Mouse (Mus musculus) megakaryocyte, embryonic 14.5 days (primary cell): ENCODE measurements around the gene Gm11555. TPM values are rescaled to one million over a fixed set of nuclear protein-coding genes. Genes with fewer than 3 reads are reported as not detected.
"Not testable (repeated sequence)": the region's sequence is repeated elsewhere in the genome, so short reads cannot be mapped to it uniquely, and the experiment has no call there.

ENCODE experiments used
- H3K27me3 ChIP-seq: replicated peaks from 2 replicates; pipeline ENCODE3; 2012; ENCODE audit warnings: inconsistent platforms
- H3K36me3 ChIP-seq: replicated peaks from 2 replicates; pipeline ENCODE3; 2012; ENCODE audit warnings: low read length, inconsistent platforms, mixed read lengths
- H3K4me1 ChIP-seq: 2 replicates; pipeline ENCODE4 v1.6.1; 2012; ENCODE audit warnings: inconsistent platforms
- H3K4me3 ChIP-seq: replicated peaks from 2 replicates; pipeline ENCODE3; 2012; ENCODE audit warnings: moderate library complexity, mild to moderate bottlenecking, inconsistent platforms
- H3K9me3 ChIP-seq: 2 replicates; pipeline ENCODE4 v1.6.1; 2012; ENCODE audit warnings: inconsistent platforms
- FLI1 ChIP-seq: IDR thresholded peaks from 2 replicates; pipeline ENCODE4 v1.6.1; 2012; ENCODE audit warnings: low read length, inconsistent platforms, mixed read lengths
- GATA1 ChIP-seq: IDR thresholded peaks from 3 replicates; pipeline ENCODE4 v1.6.1; 2012; ENCODE audit warnings: mixed read lengths, low read length, inconsistent platforms, borderline replicate concordance
- polyA plus RNA-seq: library from polyadenylated mRNA; stranded (reverse); fragments of >175 nt; gene quantifications from 2 replicates; pipeline ENCODE4 v1.2.3, GENCODE M21; 2012; ENCODE audit warnings: low replicate concordance; ENCODE audit not compliant: insufficient read depth

Gene Gm11555
- polyA plus RNA-seq, 1 experiment: not detected

DNA sequence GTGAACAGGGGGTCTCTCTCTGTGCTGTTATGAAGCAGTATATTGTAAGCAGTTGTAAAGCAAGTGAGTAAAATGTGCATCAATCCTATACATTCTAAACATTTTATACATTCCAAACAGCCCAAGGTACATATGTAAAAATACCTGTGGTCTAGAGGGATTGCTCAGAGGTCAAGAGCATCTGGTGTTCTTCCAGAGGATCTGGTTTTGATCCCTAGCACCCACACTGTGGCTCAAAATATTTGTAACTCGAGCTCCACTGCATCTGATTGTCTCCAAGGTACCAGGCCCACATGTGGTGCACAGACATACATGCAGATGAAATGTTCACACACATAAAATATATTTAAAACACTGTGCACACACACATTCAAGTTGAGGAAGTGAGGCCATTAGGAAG, 9.1 kb downstream of the Gm11555 start:
- Histone ChIP-seq H3K4me1 (no peaks in the 10 kb centered on the region), H3K27me3 (peaks cover 1% of the 10 kb centered on the region), H3K36me3 (no peaks in the 10 kb centered on the region), H3K4me3 (no peak overlapping the region), H3K9me3 (no peaks in the 10 kb centered on the region)
- no peak for TF ChIP-seq FLI1
- TF ChIP-seq GATA1: no peak

DNA sequence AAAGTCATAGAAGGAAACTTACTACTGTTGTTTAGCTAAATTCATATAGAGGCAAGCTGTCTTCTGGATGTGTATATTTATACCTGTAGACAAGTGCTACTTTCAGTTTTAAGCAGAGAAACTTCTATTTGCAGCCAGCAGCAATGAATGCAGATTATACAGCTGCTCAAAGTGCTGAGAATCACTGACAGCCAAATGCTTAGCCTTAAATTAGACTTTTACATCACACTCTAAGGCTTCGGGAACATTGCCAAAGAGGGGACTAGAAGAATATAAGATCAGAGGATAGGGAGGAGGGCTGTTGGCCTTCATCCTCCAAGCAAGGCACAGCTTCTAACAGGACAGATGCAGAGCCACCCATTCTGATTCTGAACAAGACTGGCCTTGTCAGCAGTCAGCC, 12.9 kb downstream of the Gm11555 start:
- no peak for TF ChIP-seq FLI1
- no peak for TF ChIP-seq GATA1
- Histone ChIP-seq H3K27me3 (peaks cover 1% of the 10 kb centered on the region), H3K4me3 (no peak overlapping the region), H3K4me1 (no peaks in the 10 kb centered on the region), H3K36me3 (no peaks in the 10 kb centered on the region), H3K9me3 (no peaks in the 10 kb centered on the region)

DNA sequence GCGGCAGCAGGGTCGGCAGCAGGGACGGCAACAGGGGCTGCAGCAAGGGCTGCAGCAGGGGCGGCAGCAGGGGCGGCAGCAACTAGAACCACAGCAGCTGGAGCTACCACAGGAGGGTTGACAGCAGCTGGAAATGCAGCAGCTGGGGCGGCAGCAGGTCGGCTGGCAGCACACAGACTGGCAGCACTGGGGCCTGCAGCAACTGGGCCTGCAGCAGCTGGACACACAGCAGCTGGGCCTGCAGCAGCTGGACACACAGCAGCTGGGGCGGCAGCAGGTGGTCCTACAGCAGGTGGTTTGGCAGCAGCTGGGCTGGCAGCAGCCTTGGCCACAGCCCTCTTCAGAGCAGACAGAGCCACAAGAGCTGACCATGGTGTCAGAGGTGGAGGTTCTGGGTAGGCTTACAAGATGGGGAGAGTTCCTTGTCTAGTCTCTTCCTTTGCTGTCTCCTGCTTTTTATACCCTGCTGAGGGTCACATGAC, 15.3 kb downstream of the Gm11555 start, which contains the start of gene Krtap4-2:
Gene Krtap4-2 (minus strand): TSS at position 432 of the 482 bp plus-strand sequence.
- Histone ChIP-seq H3K36me3 (no peaks in the 10 kb centered on the region), H3K27me3 (peaks cover 1% of the 10 kb centered on the region), H3K4me3 (no peak within 1 kb of the TSS), H3K4me1 (no peaks in the 10 kb centered on the region), H3K9me3 (no peaks in the 10 kb centered on the region)
- no peak for TF ChIP-seq GATA1
- TF ChIP-seq FLI1: no peak

DNA sequence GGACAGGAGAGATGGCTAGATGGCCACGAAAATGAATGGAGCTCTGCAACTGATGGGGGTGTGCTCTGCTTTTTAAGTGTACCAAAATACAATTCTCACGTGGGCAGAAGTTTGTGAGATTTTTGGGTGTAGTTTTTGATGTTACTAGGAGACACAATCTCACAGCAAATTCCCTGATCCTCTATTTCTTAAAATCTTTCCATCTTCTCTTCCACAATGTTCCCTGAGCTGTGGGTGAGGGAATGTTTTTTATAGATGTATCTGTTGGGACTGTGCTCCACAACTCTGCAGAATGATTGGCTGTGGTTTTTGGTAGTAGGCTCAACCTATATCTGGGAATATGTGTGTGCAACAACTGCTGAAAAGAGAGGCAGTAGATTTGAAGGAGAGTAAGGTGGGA, 16.7 kb downstream of the Gm11555 start:
- TF ChIP-seq GATA1: no peak
- no peak for TF ChIP-seq FLI1
- Histone ChIP-seq H3K36me3 (no peaks in the 10 kb centered on the region), H3K27me3 (no peaks in the 10 kb centered on the region), H3K4me1 (no peaks in the 10 kb centered on the region), H3K4me3 (no peak overlapping the region), H3K9me3 (no peaks in the 10 kb centered on the region)

DNA sequence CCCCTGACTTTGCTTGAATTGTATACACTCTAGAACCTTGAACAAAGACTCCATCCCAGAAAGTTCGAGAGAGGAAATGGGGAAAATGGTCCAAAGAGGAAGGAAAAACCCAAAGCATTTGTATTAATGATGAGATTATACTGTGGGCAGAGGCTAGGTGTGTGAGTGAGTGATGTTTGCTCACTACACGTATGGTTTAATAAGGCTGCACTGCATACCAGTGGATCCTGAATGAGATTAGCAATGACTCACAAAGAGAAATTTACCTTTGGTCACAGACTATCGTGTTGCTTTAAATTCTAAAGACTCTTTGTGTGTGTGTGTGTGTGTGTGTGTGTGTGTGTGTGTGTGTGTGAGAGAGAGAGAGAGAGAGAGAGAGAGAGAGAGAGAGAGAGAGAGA, 19.1 kb downstream of the Gm11555 start:
- no peak for TF ChIP-seq FLI1
- no peak for TF ChIP-seq GATA1
- Histone ChIP-seq H3K9me3 (no peaks in the 10 kb centered on the region), H3K27me3 (no peaks in the 10 kb centered on the region), H3K36me3 (no peaks in the 10 kb centered on the region), H3K4me3 (no peak overlapping the region), H3K4me1 (no peaks in the 10 kb centered on the region)

DNA sequence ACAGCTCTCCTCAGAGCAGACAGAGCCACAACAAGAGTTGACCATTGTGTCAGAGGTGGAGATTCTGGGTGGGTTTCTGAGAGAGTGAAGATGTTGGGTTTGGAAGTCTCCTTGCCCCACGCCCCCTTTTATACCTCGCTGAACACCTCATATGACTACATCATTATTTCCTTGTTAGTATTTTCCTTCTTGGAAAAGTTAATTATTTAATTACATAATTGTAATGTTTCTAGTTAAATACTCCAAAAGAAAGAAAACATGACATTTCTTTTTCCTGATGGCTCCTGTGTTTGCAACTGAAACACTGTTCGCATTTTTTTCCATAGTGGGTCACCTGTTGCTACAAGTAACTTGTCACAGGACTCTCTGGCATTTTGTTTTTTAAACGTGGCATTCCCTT, 21.9 kb downstream of the Gm11555 start, which contains the start of gene Krtap4-1:
Gene Krtap4-1 (minus strand): TSS at position 101 of the 400 bp plus-strand sequence.
- H3K27me3 ChIP-seq: no peaks in the 10 kb centered on the region
- H3K4me3 ChIP-seq: no peak within 1 kb of the TSS
- H3K4me1 ChIP-seq: no peaks in the 10 kb centered on the region
- H3K9me3 ChIP-seq: peaks cover 6% of the 10 kb centered on the region; the same call in 1 of the 2 replicates
- H3K36me3 ChIP-seq: no peaks in the 10 kb centered on the region
- TF ChIP-seq FLI1 (no peak), GATA1 (no peak)

DNA sequence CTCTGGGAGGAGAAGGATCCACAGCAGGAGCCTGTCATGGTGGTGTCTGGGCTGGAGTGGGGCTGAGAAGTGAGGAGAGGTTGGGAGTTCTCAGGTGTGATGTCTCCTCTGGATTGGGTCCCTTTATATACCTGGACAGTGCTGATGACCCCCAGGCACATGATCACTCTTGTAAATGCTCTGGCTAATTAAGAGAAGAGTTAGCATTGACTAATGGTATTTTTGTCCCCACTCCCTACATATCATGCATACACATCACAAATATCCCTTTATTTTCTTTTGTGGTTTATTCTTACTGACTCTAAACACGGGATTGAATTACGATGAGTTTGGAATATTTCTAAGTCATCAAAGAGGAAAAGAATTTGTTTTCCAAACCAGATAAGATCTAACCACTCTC, 29.7 kb downstream of the Gm11555 start, which contains the start of gene Gm11562:
Gene Gm11562 (minus strand): TSS at position 101 of the 400 bp plus-strand sequence.
- H3K27me3 ChIP-seq: no peaks in the 10 kb centered on the region
- TF ChIP-seq GATA1 (no peak), FLI1 (no peak)
- 0 out of 2 replicates have a peak, but pooled peaks cover 3% of the 10 kb centered on the region for H3K9me3 ChIP-seq
- H3K36me3 ChIP-seq: no peaks in the 10 kb centered on the region
- H3K4me3 ChIP-seq: no peak within 1 kb of the TSS
- no peaks in the 10 kb centered on the region for H3K4me1 ChIP-seq

DNA sequence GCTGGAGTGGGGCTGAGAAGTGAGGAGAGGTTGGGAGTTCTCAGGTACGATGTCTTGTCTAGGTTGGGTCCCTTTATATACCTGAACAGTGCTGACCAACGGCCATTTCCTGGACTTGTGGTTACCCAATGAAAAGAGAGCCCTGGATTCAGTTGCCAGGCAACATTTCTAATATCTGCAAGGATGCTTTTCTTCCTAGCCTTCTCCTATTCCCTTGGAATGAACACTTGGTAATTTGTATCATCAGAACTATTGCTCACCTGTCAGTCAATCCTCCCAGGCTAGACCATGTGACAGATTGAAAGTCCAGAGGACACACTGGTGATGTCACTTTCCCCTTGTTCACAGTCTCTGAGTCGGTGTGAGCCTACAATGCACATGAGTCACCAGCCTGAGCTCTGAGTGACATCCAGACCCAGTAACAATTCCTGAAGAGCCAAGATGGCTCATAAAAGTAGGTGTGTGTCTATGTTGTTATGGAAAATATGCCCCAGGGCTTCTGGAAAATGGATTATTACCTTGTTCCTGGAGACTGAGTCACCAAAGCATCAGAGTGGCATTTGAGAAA, 35.2 kb downstream of the Gm11555 start, which contains the start of gene Krtap2-4:
Gene Krtap2-4 (minus strand): TSS at position 51 of the 568 bp plus-strand sequence.
- Histone ChIP-seq H3K9me3 (no peaks in the 10 kb centered on the region), H3K4me3 (no peak within 1 kb of the TSS), H3K27me3 (no peaks in the 10 kb centered on the region), H3K4me1 (no peaks in the 10 kb centered on the region), H3K36me3 (no peaks in the 10 kb centered on the region)
- TF ChIP-seq GATA1: no peak
- TF ChIP-seq FLI1: no peak

DNA sequence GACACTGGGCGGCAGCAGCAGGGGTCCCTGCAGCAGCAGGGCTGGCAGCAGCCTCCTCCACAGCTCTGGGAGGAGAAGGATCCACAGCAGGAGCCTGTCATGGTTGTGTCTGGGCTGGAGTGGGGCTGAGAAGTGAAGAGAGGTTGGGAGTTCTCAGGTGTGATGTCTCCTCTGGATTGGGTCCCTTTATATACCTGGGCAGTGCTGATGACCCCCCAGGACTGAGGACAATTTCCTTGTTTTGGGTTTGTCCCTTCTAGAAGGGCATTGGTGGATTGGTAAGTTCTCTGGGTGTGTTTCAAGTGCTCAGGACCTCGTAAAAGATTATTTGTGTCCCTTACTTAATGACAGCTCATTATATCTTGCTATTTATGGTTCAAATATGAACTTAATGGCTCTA, 39.9 kb downstream of the Gm11555 start, which contains the start of gene Gm11937:
Gene Gm11937 (minus strand): TSS at position 101 of the 400 bp plus-strand sequence.
- H3K36me3 ChIP-seq, H3K4me1 ChIP-seq, H3K4me3 ChIP-seq, H3K9me3 ChIP-seq, H3K27me3 ChIP-seq: not testable (repeated sequence)

DNA sequence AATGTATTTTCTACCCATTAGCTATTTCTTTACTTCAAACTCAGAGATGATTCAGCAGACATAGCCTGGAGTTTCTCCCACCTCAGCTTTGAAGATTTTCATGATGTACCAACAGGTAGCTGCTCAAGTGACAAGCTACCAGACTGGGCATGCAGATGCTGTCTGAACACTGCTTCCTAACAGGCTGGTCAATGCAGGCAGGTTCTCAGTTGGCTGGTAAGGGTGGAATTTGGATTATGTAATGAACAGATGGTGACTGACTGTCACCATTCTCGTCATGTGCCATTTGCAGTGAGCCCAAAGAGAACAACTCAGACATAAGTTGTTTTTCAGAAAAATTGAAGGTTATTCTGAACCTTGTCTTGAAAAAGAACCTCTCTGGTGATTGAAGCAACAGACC, 40.9 kb downstream of the Gm11555 start:
- no peaks in the 10 kb centered on the region for H3K4me1 ChIP-seq
- no peak overlapping the region for H3K4me3 ChIP-seq
- no peaks in the 10 kb centered on the region for H3K9me3 ChIP-seq
- TF ChIP-seq GATA1 (no peak), FLI1 (no peak)
- H3K27me3 ChIP-seq: no peaks in the 10 kb centered on the region
- no peaks in the 10 kb centered on the region for H3K36me3 ChIP-seq

DNA sequence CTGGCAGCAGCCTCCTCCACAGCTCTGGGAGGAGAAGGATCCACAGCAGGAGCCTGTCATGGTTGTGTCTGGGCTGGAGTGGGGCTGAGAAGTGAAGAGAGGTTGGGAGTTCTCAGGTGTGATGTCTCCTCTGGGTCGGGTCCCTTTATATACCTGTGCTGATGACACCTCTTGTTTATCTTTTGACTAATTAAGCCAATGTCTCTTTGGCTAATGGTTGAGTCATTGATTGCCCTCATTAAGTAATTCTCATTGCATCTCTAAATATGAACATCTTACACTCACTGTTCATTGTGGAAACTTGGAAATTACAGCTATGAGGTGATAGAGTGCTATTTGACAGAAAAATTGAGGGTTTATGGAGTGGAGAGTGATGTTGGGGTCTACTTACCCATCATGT, 46.8 kb downstream of the Gm11555 start, which contains the start of gene Gm11938:
Gene Gm11938 (minus strand): TSS at position 101 of the 400 bp plus-strand sequence.
- H3K36me3 ChIP-seq, H3K4me1 ChIP-seq, H3K27me3 ChIP-seq, H3K4me3 ChIP-seq, H3K9me3 ChIP-seq: not testable (repeated sequence)

Other genes with a start within 250 kb of the Gm11555 start
- gene Krt12, start 228.0 kb downstream of the Gm11555 start, polyA plus RNA-seq: not detected in 2 replicates
- gene Krt20, start 212.1 kb downstream of the Gm11555 start, polyA plus RNA-seq: not detected in 2 replicates
- not detected in 2 replicates for gene Krt23, start 157.1 kb downstream of the Gm11555 start, polyA plus RNA-seq
- not detected in 2 replicates for gene Krt39, start 128.9 kb downstream of the Gm11555 start, polyA plus RNA-seq
- not detected in 2 replicates for gene Krt40, start 107.1 kb downstream of the Gm11555 start, polyA plus RNA-seq
- gene Krtap3-3, start 99.4 kb downstream of the Gm11555 start, polyA plus RNA-seq: not detected in 2 replicates
- not detected in 2 replicates for gene Krtap3-2, start 93.4 kb downstream of the Gm11555 start, polyA plus RNA-seq
- gene Gm11939, start 90.8 kb downstream of the Gm11555 start, polyA plus RNA-seq: not detected in 2 replicates
- gene Krtap3-1, start 83.6 kb downstream of the Gm11555 start, polyA plus RNA-seq: not detected in 2 replicates
- gene Krtap1-5, start 69.2 kb downstream of the Gm11555 start, polyA plus RNA-seq: not detected in 2 replicates
- gene Krtap1-4, start 66.6 kb downstream of the Gm11555 start, polyA plus RNA-seq: not detected in 2 replicates
- gene Krtap1-3, start 58.9 kb downstream of the Gm11555 start, polyA plus RNA-seq: not detected in 2 replicates
- not detected in 2 replicates for gene Krtap9-3, start 52.1 kb downstream of the Gm11555 start, polyA plus RNA-seq
- not detected in 2 replicates for gene Gm11938, start 46.9 kb downstream of the Gm11555 start, polyA plus RNA-seq
- not detected in 2 replicates for gene Gm11937, start 40.0 kb downstream of the Gm11555 start, polyA plus RNA-seq
- not detected in 2 replicates for gene Krtap2-4, start 35.4 kb downstream of the Gm11555 start, polyA plus RNA-seq
- not detected in 2 replicates for gene Gm11562, start 29.8 kb downstream of the Gm11555 start, polyA plus RNA-seq
- gene Krtap4-1, start 22.0 kb downstream of the Gm11555 start, polyA plus RNA-seq: not detected in 2 replicates
- gene Krtap4-2, start 15.2 kb downstream of the Gm11555 start, polyA plus RNA-seq: not detected in 2 replicates
- not detected in 2 replicates for gene Krtap4-7, start 6.1 kb downstream of the Gm11555 start, polyA plus RNA-seq
- gene Gm11563, start 8.7 kb upstream of the Gm11555 start, polyA plus RNA-seq: not detected in 2 replicates
- gene Krtap4-6, start 15.7 kb upstream of the Gm11555 start, polyA plus RNA-seq: not detected in 2 replicates
- not detected in 2 replicates for gene Gm14190, start 40.5 kb upstream of the Gm11555 start, polyA plus RNA-seq
- gene Gm14180, start 84.1 kb upstream of the Gm11555 start, polyA plus RNA-seq: not detected in 2 replicates
- gene Gm11595, start 122.7 kb upstream of the Gm11555 start, polyA plus RNA-seq: not detected in 2 replicates
- not detected in 2 replicates for gene Krtap4-8, start 130.5 kb upstream of the Gm11555 start, polyA plus RNA-seq
- gene Krtap4-9, start 135.0 kb upstream of the Gm11555 start, polyA plus RNA-seq: not detected in 2 replicates
- gene Gm11596, start 143.2 kb upstream of the Gm11555 start, polyA plus RNA-seq: not detected in 2 replicates
- not detected in 2 replicates for gene Gm11569, start 148.7 kb upstream of the Gm11555 start, polyA plus RNA-seq
- gene Gm11554, start 154.2 kb upstream of the Gm11555 start, polyA plus RNA-seq: not detected in 2 replicates
- not detected in 2 replicates for gene Krtap4-13, start 159.7 kb upstream of the Gm11555 start, polyA plus RNA-seq
- not detected in 2 replicates for gene Gm11564, start 165.4 kb upstream of the Gm11555 start, polyA plus RNA-seq
- not detected in 2 replicates for gene 2300003K06Rik, start 187.8 kb upstream of the Gm11555 start, polyA plus RNA-seq
- not detected in 2 replicates for gene Krtap4-16, start 201.4 kb upstream of the Gm11555 start, polyA plus RNA-seq
- not detected in 2 replicates for gene Gm11568, start 207.7 kb upstream of the Gm11555 start, polyA plus RNA-seq
- not detected in 2 replicates for gene Gm11559, start 214.2 kb upstream of the Gm11555 start, polyA plus RNA-seq
- gene Krtap9-1, start 223.2 kb upstream of the Gm11555 start, polyA plus RNA-seq: not detected in 2 replicates
- not detected in 2 replicates for gene Gm11567, start 229.0 kb upstream of the Gm11555 start, polyA plus RNA-seq